Mouse (Mus musculus) thymus, postnatal 14 days (tissue): ENCODE data around the gene Akirin2.
"Not testable (repeated sequence)": the region's sequence is repeated elsewhere in the genome, so short reads cannot be mapped to it uniquely, and the experiment has no call there.

ENCODE experiments used
- DNase-seq: peaks from one replicate; pipeline ENCODE4 v3.0.0; 2021

Gene Akirin2

GRCm38 (mm10) chr4:34550748-34551097, at the start of gene Akirin2:
Gene Akirin2, plus strand, starts transcription at chr4:34550937.
- no peak for DNase-seq

DNA sequence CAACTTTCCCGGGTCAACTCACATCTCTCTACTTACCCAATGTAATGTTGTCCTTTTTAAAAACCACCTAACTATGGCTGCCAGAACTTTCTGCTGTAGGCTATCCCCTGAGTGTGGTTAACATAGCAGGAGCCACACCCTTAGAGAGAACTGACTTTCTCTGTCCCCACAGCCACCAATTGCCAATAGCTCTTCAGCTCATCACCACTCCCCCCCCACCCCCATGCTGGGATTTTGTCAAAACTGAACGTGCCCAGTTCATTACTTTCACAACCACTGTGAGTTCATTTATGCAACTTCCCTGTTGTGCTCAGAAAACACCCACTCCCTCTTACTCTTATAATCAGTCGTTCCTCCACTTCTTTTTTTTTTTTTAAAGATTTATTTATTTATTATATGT, 40.4 kb upstream of the Akirin2 start:
- no peak for DNase-seq

GRCm38 (mm10) chr4:34522846-34523245, 27.9 kb upstream of the Akirin2 start:
- no peak for DNase-seq

- DNase-seq = no peak
Measured at GRCm38 (mm10) chr4:34523586-34523985, 27.2 kb upstream of the Akirin2 start.

DNA sequence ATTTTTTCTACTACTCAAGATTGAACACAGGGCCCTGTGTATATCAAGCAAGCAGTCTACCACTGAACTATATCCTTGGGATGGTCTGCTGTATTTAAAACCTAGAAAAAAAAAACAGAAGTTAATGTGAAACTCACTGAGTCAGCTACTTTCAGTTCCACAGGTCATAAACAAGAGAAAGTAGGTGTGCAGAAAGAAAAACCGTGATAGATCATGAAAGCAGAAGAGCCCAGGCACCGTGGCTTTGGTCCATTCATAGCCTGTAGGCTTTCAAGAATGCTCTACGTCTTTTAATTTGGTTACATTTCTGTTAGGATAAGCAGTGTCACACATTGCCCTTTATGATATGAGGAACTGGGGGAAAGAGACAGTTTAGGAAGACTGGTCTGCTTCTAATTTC, 24.0 kb upstream of the Akirin2 start:
- no peak for DNase-seq

- no peak for DNase-seq
Measured at GRCm38 (mm10) chr4:34528430-34529100, 22.2 kb upstream of the Akirin2 start.

- DNase-seq = no peak
Measured at GRCm38 (mm10) chr4:34529379-34529778, 21.4 kb upstream of the Akirin2 start.

DNA sequence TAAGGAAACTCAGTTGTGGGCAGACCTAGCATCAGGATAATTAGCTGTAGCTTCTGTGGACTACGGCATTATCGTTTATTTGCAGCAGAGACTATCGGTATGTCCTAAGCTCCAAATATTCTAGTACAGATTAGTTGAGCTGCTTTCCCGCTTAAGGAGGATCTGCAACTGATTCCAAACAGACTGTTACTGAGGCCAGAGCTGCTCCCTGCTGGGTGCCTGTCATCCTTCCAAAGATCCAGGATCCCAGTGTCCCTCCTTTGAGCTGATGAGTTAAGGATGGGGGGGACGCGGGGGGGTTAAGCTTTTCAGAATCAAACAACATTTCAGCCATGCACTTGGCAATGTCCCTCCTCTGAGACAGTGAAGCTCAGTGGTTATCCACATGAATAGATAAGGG, 20.8 kb upstream of the Akirin2 start:
- DNase-seq = no peak

DNA sequence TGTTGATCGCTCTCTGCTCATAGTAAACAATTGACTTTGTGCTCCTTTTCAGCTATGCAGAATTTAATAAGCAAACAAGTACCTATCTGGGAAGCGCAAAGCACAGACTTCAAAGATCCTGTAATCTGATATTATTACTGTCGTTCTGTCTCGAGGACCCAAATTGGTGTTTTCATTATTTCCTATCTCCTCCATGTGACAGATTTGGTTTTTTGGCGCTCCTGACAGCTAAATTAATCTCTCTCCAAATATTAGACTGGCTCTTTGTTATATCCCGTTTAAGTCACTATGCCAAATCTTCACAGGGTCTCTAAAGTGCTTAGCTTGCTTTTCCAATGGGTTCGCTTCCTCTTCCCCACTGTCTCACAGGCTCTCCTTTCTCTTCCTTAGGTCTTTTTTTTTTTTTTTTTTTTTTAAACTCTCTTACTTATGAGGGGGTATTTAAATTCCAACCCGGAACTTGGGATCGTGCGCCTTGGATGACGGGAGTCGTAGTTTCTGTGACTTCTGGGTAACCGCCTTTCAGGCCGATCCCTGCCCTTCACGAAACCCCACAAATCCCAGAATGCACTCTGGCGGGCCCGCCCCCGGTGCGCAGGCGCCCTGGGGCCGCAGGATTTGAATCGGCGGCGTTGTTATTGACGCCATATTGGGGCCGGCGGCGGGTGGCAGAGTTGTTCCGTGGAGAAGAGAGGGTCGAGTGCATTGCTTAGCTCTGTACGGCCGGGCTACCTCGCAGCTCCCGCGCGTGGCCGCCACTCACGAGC, 573 bp upstream of the Akirin2 start:
- DNase-seq = peak; percentile 97

DNA sequence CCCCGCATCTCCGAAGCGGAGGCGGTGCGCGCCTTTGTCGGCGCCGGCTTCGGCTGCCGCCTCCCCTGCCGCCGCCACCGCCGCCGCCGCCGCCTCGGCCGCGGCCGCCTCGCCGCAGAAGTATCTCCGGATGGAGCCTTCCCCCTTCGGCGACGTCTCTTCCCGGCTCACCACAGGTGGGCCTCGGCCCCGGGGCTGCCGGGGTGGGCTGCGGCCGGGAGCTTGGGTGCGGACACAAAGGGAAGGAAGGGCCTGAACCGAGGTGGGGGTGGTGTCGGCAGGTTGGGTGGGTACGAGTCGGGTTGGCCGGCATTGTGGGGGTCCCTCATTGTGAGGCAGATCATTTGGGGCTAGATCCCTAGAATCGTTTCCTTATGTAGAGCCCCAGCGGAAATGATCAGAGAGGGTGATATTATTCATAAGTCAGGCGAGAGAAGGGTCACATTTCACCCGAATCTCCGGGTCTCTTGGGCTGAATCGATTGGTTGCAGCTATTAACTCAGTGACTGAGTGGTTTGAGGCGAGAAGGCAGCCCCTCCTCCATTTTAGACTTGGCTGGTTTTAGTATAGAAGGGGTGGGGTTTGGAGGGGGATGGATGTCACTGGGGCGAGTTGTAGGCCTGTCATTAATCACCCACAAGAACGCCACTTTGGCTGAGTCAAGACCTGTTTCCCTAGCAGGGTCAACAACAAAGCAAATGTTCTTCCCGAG, 517 bp downstream of the Akirin2 start:
- DNase-seq = peak; percentile 70

- DNase-seq = no peak
Measured at GRCm38 (mm10) chr4:34551966-34552365, 1.2 kb downstream of the Akirin2 start.

DNA sequence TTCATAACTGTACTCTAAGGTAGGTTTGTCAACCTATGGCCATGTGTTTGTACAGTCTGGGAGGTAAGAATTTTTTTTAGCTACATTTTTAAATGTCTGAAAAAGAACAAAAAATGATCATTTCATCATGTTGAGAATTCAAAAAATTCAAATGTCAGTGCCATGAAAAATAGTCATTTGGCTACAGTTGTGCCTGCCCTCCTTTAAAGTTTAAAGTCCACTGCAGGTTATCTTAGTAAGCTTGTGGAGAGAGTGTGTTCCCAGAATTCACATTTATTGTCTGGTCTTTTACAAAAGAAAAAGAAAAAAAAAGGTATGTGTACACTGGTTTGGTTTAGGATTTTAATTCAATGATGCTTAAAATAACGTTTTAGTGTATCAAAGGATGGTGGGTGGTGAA, 3.9 kb downstream of the Akirin2 start:
- no peak for DNase-seq

DNA sequence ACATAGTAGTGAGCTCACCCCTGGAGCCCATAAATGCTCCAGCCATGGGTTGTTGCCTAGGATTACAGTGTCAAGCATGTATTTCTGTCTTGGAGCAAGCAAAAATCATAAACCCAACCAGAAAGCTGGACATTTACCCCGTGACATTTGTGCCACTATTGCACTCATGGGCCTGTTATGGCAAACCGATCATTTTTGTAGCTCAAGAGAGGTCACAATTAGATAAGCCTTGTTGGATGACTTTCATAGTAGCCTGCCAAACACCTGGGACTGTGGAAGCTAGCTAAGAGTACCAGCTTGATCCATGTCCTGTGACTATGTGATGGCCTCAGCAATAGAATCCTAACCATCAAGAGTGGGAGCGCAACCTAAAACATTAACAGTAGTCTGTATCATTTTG, 4.9 kb downstream of the Akirin2 start:
- no peak for DNase-seq

DNA sequence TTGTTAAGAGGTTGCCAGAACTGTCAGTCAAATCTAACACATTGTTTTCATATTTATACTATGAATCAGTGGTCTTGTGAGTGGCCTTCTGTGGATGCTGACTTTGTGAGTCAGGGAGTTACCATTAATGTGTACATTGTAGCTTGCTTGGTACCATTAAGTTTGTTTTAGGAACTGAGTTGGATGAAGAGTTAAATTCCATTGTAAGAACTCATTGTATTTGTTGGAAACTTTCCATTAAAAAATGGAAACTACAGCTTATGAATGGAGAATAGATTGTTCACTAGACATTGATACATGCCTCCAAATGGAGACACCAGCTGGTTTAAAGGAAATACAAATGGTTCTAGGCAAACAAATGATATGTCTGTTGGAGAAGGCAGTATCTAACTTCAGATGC, 5.4 kb downstream of the Akirin2 start:
- no peak for DNase-seq

DNA sequence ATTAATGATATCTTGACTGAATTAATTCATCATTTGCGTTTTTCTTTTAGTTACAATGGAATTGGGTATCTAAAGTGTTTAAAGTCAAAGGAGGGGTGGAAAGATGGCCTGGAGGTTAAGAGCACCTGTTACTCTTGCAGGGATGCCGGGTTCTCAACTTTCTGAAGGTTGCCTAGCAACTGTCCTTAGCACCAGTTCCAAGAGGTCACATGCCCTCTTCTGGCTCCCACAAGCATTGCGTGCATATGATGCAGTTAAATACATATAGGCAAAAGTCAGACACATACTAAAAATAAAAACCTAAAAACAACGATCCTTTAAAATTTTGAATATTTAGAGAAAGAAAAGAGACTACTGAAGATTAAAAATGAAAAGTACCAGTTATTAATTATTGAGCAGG, 10.2 kb downstream of the Akirin2 start:
- peak; percentile 77 for DNase-seq

- no peak for DNase-seq
Measured at GRCm38 (mm10) chr4:34566226-34566625, 15.5 kb downstream of the Akirin2 start.

DNA sequence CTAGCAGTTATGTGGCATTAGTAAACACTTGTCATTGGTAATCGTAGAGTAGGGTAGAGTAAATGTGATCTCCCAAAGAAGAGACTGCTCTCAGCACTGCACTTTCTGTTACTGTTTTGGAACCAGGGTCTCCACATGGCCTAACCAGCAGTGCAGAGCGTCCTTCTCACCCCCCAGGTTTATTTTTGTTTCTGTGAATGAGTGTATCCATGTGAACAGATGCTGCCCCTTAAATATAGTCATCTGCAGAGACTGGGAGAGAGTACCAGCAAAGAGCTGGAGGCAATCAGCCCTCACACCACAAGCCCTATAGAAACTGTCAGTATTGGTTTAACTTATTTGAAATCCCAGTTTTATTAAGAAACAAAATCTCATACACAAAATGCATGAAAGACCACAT, 22.1 kb downstream of the Akirin2 start:
- DNase-seq = no peak

GRCm38 (mm10) chr4:34577028-34577427, 26.3 kb downstream of the Akirin2 start:
- no peak for DNase-seq

GRCm38 (mm10) chr4:34579215-34579614, 28.5 kb downstream of the Akirin2 start:
- DNase-seq = no peak

GRCm38 (mm10) chr4:34581489-34581888, 30.8 kb downstream of the Akirin2 start:
- DNase-seq = not testable (repeated sequence)

DNA sequence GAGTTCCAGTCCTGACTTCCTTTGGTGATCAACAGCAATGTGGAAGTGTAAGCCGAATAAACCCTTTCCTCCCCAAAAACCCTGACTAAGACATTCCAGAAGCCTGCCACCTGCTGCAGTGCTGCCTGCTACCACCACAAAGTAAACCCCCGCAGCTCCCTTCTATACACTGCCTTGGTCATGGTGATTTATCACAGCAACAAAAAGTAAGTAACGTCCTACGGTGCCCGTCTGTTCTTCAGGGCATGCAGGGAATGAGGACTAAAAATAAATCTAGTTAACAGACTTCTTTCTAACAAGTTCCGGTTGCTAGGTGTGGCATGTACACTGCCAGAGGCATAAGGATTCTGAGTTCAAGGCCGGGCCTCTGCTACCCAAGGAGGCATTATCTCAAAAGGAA, 31.3 kb downstream of the Akirin2 start:
- no peak for DNase-seq

GRCm38 (mm10) chr4:34582476-34582875, 31.7 kb downstream of the Akirin2 start:
- DNase-seq = no peak

DNA sequence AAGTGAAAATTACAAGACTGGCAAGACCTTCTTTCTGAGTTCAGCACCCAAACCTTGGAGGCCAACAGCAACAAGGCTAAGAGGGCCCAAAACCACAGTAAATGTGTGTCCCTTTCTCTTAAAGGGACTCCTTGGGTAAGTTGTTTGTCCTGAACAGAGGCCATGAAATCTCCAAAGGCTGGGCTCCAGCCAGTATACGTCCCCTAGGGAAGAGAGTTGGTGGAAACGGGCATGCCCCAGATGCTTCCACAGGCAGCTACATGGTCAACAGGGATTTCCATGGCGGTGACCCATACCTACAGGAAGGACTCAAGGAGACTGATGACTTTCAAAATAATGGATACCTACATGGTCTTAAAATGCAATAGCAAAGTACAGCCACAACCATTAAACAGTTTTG, 32.7 kb downstream of the Akirin2 start:
- DNase-seq = no peak
